Mouse (Mus musculus) left cerebral cortex, postnatal 14 days (tissue): ENCODE results near the gene Hook2. TPM values are rescaled to one million over a fixed set of nuclear protein-coding genes. Genes with fewer than 3 reads are reported as not detected.

Source experiments
- DNase-seq, 2 experiments: peaks; one replicate each; pipeline ENCODE4 v3.0.0; 2021 to 2022; ENCODE audit warnings: low spot score in 2 of 2, mixed read lengths in 1 of 2
- intact Hi-C: fragments of 180-260 bp; cut with DNase I; formaldehyde crosslinking; loops from one replicate; pipeline ENCODE4 v1.15.1; 2025
- long read RNA-seq, 2 experiments: library from polyadenylated mRNA; stranded (forward); transcript quantifications; one replicate each; pipeline ENCODE4 v2.0.0; 2021
- total RNA-seq, 2 experiments: library from RNA; stranded (reverse); gene quantifications; 2 replicates each; pipeline ENCODE4 v1.2.3; 2021

The Hook2 gene
- 1 to 10 TPM; 7.5 to 8.1 TPM for total RNA-seq
- long read RNA-seq, experiment 1, partial matches to known transcripts = 0 of 11 reads
- long read RNA-seq, experiment 1, other reads (novel, unspliced or antisense) = 10 of 11 reads
- long read RNA-seq, experiment 2, partial matches to known transcripts = 0 of 9 reads
- long read RNA-seq, experiment 2, other reads (novel, unspliced or antisense) = 8 of 9 reads

DNA sequence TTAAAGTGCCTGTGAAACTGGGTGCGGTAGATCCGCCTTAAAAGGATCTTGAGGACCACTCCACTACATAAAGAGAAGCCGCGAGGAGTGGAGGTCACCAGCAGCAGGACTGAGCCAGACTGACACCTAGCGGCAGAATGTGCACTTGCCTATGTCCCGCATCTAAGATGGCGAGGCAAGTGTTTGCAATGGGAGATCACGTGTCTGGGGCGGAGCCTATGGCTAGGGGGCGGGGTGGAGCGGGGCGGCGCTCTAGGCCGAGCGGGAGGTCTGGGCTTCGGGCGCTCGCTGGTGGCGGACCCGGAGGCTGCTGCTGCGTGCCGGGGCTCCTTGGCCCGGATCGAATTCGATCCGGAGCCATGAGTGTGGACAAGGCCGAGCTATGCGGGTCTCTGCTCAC lies at the start of gene Hook2:
Gene Hook2, plus strand, starts transcription at position 255 of the 400 bp plus-strand sequence.
- intact Hi-C loops = loop anchor here (1.0 kb wide), 1 partner anchor 14 kb away; no protein-coding TSS in a partner anchor
- peak; percentile 98 to 99 for DNase-seq

DNA sequence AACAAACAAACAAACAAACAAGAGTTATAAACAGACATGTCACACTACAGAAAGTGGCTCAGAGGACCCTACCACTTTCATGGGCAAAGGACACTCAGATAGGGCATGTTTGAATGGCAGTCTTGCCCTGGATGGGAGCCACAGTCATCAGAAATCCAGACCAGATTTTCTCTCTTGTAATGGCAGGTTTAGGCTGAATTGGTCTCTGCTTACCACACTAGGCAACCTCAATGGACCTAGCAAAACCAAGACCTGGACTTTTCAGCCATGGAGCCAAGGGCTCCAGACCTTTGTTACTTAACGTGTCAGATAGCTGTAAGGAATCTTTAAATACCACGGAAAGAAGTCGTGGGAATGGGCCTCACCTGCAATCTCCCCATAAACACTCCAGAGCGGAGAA lies 46.7 kb upstream of the Hook2 start:
- intact Hi-C loops = no loop called here
- DNase-seq = no peak

DNA sequence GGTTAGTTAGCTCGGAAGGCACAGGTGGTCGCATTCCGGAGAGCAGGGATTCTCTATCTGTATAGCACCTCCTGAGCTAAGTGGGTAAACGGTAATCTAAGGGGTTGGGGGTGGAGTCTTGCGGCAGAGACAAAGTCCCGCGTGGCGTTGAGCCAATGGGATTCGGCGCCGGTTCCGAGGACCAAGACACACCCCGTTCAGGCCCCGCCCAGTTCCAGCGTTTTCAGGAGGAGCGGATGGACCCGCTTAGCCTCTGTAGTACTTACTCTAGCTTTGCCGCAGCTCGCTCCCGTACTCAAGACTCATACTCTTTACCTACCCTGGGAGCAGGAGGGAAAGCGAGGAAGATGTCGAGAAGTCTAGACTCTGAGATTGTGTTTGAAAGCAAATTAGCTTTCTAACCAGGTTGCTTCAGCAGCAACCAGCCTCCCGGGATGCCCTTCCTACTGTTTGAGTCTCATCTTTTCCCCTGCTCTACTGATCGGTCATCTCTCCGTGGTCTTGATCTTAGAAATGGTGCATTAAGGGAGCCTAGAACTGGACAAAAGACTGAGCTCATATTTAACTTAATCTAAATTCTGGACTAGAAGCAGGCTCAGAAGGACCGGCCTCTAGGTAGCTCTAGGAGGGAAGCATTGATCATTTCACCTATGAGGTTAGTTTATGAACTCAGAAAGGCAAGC lies 45.8 kb upstream of the Hook2 start:
- peak; percentile 79 to 86 for DNase-seq
- intact Hi-C loops = no loop called here

DNA sequence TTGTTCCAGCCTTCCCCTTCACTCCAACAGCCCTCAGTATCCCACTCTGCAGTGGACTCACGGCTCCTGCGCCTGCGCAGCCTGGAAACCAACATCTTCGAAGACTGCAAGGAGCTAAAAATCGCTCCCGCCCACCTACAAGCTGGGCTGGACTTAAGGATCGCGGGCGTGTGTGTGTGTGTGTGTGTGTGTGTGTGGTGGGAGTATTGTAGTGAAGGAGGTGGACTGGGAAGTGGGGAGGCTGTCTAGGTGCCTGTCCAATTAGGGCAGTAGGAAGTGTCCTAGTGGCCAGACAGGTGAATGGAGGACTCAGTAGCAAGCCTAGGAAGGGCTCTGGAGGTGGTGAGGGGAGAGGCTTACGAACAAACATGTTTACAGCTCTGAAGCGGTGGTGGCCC lies 45.2 kb upstream of the Hook2 start:
- peak; percentile 86 to 91 for DNase-seq
- intact Hi-C loops = no loop called here

DNA sequence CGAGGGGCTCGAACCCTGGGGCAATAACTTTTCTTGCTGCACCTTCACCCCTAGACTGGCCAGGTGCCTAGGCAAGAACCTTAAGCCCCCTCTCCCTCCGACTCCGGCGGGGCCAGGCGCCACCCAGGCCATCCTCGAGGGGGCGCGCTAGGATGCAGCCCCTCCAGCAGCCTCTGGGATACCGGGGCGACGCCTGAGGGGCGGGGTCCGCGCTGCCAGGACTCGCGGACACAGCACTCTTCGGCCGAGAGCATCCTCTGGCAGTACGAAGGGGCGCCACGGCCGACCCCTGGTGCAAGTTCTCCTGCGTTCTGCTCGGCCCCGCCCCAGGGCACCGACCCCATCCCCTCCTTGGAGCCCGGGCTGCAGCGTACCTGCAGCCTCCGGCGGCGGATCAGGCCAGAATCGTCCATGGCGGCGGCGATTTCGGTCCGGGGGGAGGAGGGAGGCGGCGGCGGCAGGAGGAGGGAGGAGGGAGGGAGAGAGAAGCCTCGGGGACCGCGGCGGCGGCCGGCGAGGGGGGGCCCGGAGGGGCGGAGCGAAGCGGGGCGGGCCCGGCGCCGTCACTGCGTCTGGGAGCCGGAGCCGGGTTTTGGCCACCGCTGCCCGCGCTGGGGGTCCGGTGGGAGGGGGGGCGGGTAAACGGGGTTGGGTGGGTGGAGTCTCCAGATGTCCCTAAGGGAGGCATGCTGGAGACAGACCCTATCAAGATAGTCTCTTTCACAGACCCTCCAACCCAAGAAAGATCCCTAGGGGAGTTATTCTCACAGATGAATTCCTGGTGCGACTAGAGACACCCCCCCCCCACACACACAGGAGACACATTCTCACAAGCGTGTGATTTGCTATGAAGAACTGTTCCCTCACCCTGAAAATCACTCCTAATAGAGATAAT lies 44.5 kb upstream of the Hook2 start:
- DNase-seq = peak in 1 of 2 experiments; percentile 66
- intact Hi-C loops = no loop called here

DNA sequence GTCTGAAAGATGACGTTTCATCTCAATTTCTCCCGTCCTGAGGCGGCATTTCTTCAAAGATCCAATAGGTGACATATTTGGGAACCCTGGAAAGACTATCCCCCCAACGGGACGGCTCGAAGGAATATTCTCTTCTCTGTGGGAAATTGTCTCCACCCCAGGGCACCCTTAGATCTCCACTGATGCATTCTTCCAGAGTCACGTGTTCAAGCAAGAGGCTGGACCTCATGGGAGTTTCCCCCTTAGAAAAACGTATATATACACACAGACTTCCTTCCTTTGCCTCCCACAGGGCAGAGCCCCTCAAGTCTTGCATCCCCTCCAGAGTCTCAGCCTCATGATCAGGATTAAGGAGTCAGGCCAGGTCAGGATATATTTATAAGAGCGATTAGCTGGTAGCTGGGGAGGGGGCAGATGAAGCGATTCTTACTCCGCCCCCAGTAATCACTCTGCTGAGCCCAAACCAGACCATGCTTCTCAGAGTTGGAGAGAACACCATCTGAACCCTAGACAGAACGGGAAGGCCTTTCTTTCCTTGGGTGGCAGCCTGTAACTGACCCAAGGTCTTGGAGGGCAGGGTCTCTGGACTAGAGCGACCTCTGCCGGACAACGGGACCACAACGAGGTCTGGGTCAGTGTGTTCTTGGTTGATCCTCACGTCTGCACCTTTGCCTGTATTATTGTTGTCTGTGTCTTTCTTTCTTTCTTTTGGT lies 43.7 kb upstream of the Hook2 start, which contains the start of gene Rtbdn:
Gene Rtbdn, plus strand, starts transcription at position 464 of the 713 bp plus-strand sequence.
- intact Hi-C loops = no loop called here
- no peak for DNase-seq

DNA sequence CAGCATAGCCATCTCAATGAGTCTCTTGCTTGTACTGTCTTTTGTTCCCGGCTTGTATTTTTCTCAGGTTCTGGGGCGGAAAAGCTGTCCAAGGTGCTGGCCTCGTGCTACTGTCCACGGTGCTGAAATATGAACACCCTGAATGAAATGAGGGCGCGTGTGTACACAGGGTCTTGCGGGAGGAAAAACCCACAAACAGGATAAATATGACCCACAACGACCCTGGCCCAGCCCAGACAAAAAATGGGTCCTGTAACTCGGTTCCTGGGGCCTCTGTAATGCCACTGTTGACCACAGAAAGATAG lies 43.2 kb upstream of the Hook2 start:
- intact Hi-C loops = no loop called here
- no peak for DNase-seq

DNA sequence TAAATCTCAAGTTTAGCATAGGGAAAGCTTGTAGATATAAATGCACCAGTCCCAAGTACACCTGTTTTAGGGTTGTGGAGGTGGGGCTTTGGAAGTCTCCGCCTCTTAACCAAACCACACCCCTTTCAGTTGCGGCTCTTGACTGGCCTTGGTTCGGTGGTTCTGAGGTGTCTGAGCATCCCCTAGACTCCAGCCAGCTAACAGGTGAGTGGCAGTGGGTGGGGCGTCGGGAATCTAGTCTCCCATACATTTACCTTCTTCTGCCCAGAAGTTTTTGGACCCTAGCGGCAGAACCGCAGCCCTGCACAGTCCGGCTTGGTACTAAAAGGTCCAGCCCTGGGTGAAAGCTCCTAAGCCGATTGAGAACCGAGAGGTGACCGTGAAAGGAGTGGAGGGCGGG lies 40.6 kb upstream of the Hook2 start:
- intact Hi-C loops = no loop called here
- DNase-seq = no peak

DNA sequence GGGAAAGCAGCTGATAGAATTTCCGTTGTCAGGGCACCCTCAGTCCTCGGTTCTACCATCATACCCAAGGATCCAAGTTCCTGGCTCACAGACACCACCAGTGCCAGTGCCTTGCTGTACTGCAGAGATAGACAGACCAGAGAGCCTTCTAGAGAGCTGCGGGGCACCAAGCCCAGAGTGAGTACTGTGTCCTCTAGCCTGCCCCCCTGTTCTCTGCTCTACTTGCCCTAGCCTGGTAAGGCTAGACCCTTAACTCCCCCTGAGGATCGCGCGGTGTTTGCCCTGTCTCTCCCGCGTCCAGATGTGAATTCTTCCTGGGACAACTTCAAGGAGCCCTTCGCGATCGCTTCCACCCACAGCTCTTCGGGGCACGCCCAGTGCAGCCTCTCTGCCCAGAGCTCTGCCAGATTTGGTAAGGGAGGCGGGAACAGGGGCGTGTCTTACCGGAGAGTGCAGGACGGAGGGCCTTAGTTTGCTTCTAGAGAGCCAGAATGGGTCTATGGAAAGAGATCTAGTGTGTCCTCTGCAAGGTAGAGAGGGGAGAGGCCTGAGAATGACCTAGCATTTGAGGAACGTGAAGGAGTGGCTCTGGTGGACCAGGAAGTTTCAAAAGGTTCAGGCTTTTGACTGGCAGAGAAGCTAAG lies 37.7 kb upstream of the Hook2 start:
- no peak for DNase-seq
- intact Hi-C loops = no loop called here

DNA sequence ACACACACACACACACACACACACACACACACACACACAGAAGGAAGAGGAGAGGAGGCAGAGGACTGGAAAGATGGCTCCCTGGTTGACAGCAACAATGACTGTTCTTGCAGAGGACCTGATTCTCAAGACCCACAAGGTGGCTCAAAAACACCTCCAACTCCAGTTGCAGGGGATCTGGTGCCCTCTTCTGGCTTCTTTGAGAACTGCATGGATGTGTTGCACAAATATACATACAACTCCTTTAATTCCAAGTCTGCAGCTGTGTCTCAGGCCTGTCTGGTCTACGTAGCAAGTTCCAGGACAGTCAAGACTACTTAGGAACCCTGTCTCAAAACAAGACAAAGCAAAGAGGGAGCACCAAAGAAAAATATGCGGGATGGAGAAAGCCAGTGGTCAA lies 33.6 kb upstream of the Hook2 start:
- peak; percentile 86 to 89 for DNase-seq
- intact Hi-C loops = no loop called here

DNA sequence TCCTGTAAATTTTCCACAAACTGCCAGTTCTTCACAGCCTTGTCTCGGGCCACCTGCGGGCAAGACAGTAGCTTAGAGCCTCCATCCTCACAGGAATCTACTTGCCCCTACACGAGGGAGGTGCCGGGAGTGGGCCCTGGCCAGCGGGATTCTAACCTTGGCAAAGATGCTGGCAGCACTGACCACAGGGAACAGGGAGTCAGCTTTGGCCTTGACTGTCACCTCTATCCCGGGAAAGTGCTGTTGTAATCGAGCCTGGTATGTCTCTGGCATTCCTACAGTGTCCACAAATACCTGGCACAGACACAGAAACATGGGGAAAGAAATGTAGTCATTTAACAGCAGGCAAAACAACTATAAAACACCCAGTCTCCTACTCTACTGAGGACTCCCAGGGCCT lies 30.6 kb upstream of the Hook2 start:
- no peak for DNase-seq
- intact Hi-C loops = no loop called here

DNA sequence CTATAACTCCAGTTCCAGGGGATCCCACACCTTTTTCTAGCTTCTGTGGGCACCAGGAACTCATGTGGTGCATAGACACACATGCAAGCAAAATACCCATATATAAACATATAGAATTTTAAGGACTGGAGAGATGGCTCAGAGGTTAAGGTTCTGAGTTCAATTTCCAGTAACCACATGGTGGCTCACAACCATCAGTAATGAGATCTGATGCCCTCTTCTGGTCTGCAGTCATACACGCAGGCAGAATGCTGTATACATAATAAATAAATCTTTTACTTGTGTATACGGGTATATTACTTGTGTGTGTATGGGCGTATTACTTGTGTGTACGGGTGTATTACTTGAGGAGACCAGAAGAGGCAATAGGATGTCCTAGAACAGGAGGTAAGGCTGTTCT lies 26.5 kb upstream of the Hook2 start:
- intact Hi-C loops = no loop called here
- no peak for DNase-seq

DNA sequence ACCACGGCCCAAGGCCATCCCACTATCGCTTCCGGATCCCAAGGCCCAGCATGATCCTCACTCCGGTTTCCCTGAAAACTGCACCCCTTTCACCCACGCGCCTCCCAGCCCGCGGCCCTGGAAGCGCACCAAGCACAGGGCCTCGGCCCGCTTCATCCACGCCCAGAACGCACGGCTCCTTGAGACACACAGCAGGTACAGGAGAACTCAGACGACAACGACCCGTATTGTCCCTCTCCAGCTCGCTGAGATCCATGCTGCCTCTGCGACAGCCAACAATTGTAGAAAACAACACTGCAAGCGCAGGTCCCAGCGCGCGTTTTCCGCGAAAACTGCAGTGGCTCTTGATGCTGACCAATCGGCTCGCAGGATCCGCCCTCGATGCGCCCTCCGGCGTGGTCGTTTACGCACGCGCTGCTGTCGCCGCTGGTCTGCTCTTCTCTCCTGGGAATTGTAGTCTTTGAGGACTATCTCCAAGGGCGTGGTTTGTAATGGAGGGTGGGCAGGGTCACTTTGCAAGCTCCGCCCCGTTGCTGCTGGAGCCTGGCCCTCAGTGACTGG lies 24.6 kb upstream of the Hook2 start:
- intact Hi-C loops = no loop called here
- peak; percentile 95 to 96 for DNase-seq

DNA sequence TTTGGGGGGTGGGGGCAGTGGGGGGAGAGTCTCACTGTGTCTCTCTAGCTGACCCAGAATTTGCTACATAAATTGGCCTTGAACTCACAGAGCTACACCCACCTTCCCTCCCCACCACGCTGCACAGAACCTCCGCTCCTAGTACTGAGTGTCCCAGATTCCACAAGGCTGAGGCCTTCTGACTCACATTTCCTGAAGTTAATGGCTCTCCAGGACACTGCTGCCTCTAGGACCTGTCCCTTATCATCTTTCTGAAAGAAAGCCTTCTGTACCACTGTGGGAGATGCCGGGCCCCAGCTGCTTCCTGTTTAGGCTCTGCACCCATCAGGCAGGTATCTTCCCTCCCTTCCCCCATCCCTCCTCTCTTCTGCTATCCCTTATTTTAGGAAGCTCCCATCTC lies 23.8 kb upstream of the Hook2 start:
- intact Hi-C loops = no loop called here
- DNase-seq = no peak

DNA sequence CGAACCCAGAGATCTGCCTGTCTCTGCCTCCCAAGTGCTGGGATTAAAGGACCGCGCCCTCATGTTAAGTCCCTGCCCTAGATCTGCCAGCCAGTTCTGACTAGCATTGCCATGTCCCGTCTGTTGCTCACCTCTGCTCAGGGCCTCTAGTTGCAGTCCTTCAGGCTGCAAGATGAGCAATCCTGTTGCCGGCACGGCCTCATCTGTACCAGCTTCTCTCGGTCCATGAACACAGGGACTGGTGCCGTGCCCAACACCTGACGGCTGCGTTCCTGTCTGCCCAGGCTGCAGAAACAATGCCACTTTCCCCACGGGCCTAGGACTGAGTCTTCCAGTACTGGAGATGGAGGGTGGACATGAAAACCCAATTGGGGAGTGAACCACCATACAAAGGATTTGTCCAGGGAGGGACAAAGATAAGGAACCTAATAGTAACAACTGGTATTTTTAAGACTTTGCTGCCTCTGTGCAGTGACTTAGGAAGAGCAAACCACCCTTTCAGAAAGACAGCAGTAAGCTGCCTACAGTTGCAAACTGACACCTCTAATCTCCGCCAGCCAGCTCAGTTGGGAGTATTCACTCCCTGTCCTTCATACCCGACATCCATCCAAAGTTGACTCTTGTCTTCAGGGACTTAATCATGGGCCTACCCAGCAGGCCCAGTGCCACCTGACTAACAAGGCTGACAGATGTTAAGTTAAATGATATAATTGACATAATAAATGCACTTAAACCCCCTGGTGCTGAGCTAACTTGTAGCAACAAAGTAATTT lies 22.7 kb upstream of the Hook2 start:
- intact Hi-C loops = no loop called here
- no peak for DNase-seq

DNA sequence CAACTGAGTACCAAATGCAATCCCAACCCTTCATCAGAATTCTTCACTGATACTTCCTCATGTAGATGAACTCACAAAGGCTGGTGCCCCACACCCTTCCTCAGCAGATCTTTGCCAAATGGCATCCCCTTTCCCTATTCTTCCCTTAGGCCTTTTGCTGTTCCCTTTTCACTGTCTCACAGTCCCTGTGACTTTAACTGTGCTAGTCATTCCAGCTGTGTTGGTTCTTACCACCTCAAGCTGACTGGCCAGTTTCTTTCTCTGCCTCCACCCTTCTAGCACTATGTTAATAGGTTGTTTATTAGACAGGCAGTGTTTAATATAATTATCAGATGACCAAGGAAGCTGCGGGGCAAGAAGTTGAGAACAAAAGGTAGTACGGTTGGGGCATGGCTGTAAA lies 21.8 kb upstream of the Hook2 start:
- no peak for DNase-seq
- intact Hi-C loops = no loop called here

DNA sequence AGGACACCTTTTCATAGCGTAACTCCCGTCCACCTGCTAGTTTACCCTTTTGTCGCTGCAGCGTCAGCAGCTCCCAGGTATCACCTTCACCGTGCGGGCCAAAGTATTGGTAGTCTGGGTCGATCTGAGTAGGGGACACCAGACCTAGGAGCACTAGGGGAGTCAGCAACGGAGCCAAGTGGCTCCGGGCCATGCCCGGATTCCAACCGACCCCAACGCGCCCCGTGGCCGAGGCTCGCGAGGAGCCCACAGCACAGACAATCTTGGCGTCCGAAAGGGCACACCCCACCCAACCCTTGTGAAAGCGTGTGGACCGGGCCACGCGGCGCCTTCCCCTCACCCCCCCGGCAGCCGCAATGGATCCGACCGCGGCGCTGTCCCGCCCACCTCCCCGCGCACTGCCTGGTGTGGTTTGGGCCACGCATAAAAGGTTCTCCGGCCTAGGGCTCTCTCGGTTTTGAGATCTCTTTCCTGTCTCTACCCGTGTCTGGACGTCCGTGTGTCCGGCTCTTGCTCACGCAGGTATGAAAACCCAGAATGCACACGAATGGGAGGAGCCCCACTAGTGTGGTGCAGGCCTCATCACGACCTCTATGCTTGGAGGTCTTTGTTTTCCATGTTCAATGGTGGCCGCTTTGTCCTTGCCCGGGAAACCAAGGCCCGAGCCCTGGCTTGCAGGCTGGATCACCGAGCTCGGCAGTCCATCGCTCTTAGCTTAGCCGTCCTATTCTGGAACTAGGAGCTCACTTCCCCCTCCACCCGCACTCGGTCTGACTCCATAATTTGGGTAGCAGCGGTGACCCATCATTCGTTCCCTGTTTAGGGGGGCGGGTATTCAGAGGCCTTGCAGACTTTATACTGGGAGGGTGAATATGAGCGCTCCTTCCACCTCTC lies 20.9 kb upstream of the Hook2 start, which contains the start of the genes Gm49661, Prdx2 and Rnaseh2a:
Gene Gm49661, minus strand, starts transcription at position 193 of the 894 bp plus-strand sequence.
Gene Prdx2, plus strand, starts transcription at position 347 of the 894 bp plus-strand sequence.
Gene Rnaseh2a, minus strand, starts transcription at position 527 of the 894 bp plus-strand sequence.
- peak in 1 of 2 experiments; percentile 76 for DNase-seq
- intact Hi-C loops = no loop called here
